Mouse (Mus musculus): ENCODE measurements around the gene Ttll4.

Gene Ttll4

DNA sequence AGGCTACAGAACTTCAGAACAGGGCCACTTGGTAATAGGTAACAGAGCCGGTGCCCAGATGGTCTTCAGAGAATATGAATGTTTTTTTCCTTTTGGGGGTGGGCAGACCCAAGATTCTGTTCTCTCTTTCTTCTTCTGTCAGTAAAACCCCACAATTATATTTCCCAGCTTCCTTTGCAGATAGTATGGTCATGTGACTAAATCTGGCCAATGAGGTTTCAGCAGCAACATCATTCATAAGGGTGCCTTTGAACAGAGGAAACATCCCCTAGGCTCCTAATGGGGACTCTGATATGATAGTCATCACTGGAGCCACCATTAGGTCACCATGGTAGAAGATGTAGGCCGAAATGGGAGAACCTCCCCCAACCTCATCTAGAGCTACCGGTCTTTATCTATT is 91.3 kb downstream of the Ttll4 start:
- in situ Hi-C loops (cut with MboI), result no loop called here
